Mouse (Mus musculus): ENCODE results near the gene Ovch2.

Ovch2 gene

DNA sequence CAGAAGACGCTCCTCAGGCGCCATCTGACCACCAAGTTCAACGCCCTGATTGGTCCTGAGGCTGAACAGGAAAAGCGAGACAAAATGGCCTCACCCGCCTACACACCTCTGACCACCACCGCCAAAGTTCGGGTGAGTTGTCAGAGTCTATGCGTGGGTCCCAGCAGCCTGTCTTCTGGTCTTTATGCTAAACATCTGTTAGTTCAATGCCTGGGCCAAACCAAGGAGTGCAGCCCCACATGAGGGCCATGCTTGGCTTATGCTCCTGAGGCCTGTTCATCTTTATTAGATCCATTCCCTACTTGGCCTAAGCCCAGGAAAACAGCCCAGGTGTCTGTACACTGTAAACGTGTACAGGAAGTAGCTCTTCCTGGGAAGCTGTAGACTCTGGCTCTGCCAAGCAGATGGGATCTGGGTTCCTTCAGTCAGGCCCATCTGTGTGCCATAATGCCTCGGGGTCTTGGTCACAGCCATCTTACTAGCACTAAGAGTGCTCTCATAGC is 58.0 kb downstream of the Ovch2 start:
- no peak for DNase-seq

DNA sequence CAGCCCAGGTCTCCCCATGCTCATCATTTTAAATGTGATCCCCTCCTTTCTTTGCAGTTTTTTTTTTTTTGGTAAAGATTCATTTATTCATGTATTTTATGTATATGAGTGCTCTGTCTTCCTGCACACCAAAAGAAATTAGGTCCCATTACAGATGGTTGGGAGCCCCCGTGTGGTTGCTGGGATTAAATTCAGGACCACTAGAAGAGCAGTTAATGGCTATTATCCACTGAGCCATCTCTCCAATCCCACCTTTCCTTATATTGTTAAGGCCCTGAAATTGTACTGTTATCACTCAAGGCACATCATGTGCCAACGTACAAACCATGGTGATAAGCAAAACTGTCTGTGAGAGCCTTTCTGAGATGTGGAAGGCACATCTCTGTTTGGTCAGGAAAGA is 62.3 kb downstream of the Ovch2 start:
- DNase-seq, result peak; percentile 22 to 36

DNA sequence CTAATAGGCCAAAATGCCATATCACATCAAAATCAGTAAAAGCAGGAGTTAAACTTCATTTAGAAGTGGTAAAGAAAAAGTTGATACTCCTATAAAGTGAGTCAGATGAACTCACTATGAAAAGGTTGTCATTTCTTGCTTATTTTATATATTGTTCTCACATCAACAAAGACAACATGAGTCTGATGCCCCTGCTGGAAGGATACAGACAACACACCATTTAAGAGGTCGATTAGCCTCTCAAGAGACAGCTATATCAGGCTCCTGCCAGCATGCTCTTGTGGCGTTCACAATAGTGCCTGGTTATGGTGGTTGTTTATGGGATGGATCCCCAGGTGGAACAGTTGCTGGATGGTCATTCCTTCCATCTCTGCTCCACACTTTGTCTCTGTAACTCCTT is 67.8 kb downstream of the Ovch2 start:
- DNase-seq, result no peak
